Mouse (Mus musculus): Measurements from ENCODE around the gene Faap100.

DNA sequence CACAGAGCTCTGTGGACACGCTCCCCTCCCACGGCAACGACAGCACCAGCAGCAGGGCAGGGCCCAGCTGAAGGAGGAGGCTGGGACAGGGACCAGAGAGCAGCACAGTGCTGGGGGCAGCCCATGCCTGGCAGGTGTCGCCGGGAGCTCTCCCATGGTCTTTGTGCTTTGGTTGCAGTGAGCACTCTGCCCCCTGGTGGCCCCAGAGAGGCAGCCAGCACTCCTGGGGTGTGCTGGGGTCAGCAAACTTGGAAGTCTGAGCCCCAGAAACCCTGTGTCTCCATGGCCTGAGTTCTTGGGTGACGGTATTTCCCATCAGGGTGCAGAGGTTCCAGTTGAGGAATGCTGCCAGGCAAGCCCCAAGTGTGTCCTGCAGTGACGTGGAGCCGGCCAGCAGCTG is 8.9 kb downstream of the Faap100 start:
- peak; percentile 90 for TF ChIP-seq CTCF (IDR thresholded peaks at IDR 0.05; ENCODE audit: low read depth, low read length)
- no peak for TF ChIP-seq POLR2A (IDR thresholded peaks at IDR 0.05; ENCODE audit: extremely low read depth, insufficient read depth, low read length)

Data from liver, adult 2 months (tissue).